Mouse (Mus musculus) Patski (cell line): Measurements from ENCODE around the gene Slc38a1. TPM values are rescaled to one million over a fixed set of nuclear protein-coding genes. Genes with fewer than 3 reads are reported as not detected.

ENCODE experiments used
- ATAC-seq: fragments of 100-300 bp; one replicate; pipeline ENCODE4 v1.8.0; 2021
- CTCF ChIA-PET: fragments of 350-600 bp; sonication (Branson Sonifier 250); formaldehyde crosslinking; loops from one replicate; lab custom pipeline; 2022; ENCODE audit warnings: inconsistent platforms; lab: Charles Lee
- POLR2A ChIA-PET: fragments of 350-600 bp; sonication (Branson Sonifier 250); formaldehyde crosslinking; loops from one replicate; lab custom pipeline; 2022; ENCODE audit warnings: antibody characterized with exemption, inconsistent platforms; lab: Charles Lee
- DNase-seq: peaks from one replicate; pipeline ENCODE4 v3.0.0-alpha.2; 2011; ENCODE audit warnings: low read depth, low spot score
- H3K27me3 ChIP-seq: fragments of 371-371 bp; one replicate; pipeline ENCODE4 v1.5.1; 2021
- CTCF ChIP-seq: fragments of 100-300 bp; IDR thresholded peaks from one replicate; pipeline ENCODE4 v1.5.1; 2021
- in situ Hi-C: fragments of 300-500 bp; cut with MboI; formaldehyde crosslinking; loops from 3 replicates; pipeline ENCODE4 v1.11.1; 2018; ENCODE audit warnings: low pct_unique_long_range_greater_than_20kb, mixed read lengths
- polyA plus RNA-seq: library from polyadenylated mRNA; unstranded; gene quantifications from one replicate; pipeline ENCODE4 v1.2.3, GENCODE M21; 2021

Gene Slc38a1
- 11.3 TPM for polyA plus RNA-seq

DNA sequence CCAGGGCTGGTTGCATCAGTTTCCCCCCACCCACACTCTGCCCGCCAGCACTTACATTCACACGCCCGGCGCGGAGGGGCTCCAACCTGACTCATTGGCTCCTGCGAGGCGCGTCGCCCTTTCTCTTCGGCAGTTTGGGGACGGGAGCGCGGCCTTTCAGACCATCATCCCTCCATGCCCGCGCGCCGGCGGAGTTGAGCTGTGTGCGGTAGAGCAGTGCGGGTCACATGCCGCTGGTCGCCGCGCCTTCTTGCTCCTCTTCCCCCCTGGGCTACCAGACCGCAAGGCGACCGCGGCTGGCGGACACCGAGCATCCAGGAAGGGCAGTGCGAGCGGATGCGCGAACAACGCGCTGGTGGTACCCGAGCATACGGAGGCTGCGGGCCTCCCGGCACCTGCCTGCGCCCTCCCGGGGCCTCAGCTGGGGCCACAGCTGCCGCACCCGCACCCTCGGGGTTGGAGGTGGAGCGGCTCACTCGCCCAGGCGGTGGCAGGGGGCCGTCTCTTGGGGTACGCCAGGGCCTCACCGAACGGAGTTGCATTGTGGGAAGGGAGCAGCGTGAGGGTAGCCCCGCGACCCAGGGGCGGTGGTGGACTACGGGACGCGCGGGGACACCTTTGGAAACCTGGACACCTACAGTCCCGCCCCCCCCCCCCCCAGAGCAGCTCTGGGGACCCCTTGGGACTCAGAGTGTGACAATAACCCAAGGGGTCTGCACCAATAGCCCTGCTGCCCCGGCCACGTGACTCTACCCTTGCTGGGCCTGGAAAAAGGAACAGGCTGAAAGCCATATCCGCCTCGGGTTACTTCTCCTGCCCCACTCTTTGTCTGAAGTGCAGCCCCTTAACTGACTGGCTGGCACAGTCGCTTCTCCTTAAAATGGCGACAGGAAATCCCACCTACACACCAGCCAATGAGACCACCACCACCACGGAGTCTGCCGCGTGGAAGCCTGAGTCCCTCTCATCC is at the start of gene Slc38a1:
Slc38a1 (minus strand) TSS at position 478 of the 970 bp plus-strand sequence.
- TF ChIP-seq CTCF: no peak
- ATAC-seq (peak; percentile 14), DNase-seq (no peak)
- CTCF ChIA-PET: interaction anchor here (1.1 kb wide), 1 partner anchor 9 kb away, joined by 3 read pairs; no protein-coding TSS in a partner anchor
- in situ Hi-C loops: no loop called here
- POLR2A ChIA-PET: interaction anchor here (0.7 kb wide), 1 partner anchor 68 kb away, joined by 3 read pairs; no protein-coding TSS in a partner anchor
- H3K27me3 ChIP-seq: peaks cover 11% of the 10 kb centered on the region

DNA sequence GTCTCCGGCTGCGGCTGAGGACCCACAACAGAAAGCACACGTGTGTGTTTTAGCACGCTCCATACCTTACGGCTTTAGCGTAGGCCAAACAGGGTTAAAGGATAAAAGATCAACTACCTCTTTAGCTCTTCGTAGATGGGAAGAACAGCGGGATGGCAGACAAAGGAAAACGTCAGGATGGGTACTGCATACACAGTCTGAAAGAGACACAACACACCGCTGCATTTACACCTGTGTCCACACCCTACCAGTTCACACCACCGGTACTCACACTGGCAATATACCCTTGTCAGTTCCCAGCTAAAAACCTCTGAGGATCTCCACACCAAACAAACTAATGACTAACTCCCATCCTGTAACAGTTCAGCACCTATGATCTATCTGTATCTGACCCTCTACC is 49.7 kb upstream of the Slc38a1 start:
- ChIA-PET POLR2A (no interaction called here), CTCF (no interaction called here)
- in situ Hi-C loops: no loop called here

GRCm38 (mm10) chr15:96691381-96691780 is 48.7 kb upstream of the Slc38a1 start:
- DNase-seq: no peak
- CTCF ChIA-PET: no interaction called here
- POLR2A ChIA-PET: interaction anchor here (1.5 kb wide), 1 partner anchor 15 kb away, joined by 5 read pairs; no protein-coding TSS in a partner anchor
- in situ Hi-C loops: no loop called here
- no peak for ATAC-seq
- TF ChIP-seq CTCF: no peak
- no peaks in the 10 kb centered on the region for H3K27me3 ChIP-seq

More for the DNA sequence above, 49.7 kb upstream of the Slc38a1 start:
- no peak for TF ChIP-seq CTCF
- no peak for ATAC-seq
- DNase-seq: no peak
- H3K27me3 ChIP-seq: no peaks in the 10 kb centered on the region

GRCm38 (mm10) chr15:96690829-96691228 is 48.1 kb upstream of the Slc38a1 start:
- ChIA-PET CTCF (no interaction called here), POLR2A (interaction anchor here (0.6 to 1.5 kb wide), 2 partner anchors 15 to 258 kb away, joined by 3 to 5 read pairs; no protein-coding TSS in a partner anchor)
- in situ Hi-C loops: no loop called here
- no peak for TF ChIP-seq CTCF
- no peak for DNase-seq
- no peak for ATAC-seq
- no peaks in the 10 kb centered on the region for H3K27me3 ChIP-seq

GRCm38 (mm10) chr15:96689919-96690318 is 47.2 kb upstream of the Slc38a1 start:
- ChIA-PET POLR2A (interaction anchor here (0.6 to 1.5 kb wide), 2 partner anchors 14 to 259 kb away, joined by 3 to 5 read pairs; no protein-coding TSS in a partner anchor), CTCF (interaction anchor here (1.7 kb wide), 1 partner anchor 23 kb away, joined by 3 read pairs; no protein-coding TSS in a partner anchor)
- TF ChIP-seq CTCF: no peak
- in situ Hi-C loops: no loop called here
- DNase-seq (no peak), ATAC-seq (no peak)
- no peaks in the 10 kb centered on the region for H3K27me3 ChIP-seq

GRCm38 (mm10) chr15:96688784-96689318 is 46.1 kb upstream of the Slc38a1 start:
- ChIA-PET CTCF (interaction anchor here (0.6 to 1.7 kb wide), 2 partner anchors 22 to 157 kb away, joined by 3 read pairs; no protein-coding TSS in a partner anchor), POLR2A (no interaction called here)
- in situ Hi-C loops: no loop called here
- TF ChIP-seq CTCF: no peak
- no peak for ATAC-seq
- no peaks in the 10 kb centered on the region for H3K27me3 ChIP-seq
- DNase-seq: no peak

- DNase-seq: no peak
- in situ Hi-C loops: no loop called here
- CTCF ChIA-PET: interaction anchor here (1.4 to 1.7 kb wide), 2 partner anchors 21 to 249 kb away, joined by 3 to 5 read pairs; no protein-coding TSS in a partner anchor
Observed at GRCm38 (mm10) chr15:96688036-96688435, 45.3 kb upstream of the Slc38a1 start.

GRCm38 (mm10) chr15:96687366-96687765 is 44.7 kb upstream of the Slc38a1 start:
- DNase-seq (no peak), ATAC-seq (no peak)
- ChIA-PET CTCF (interaction anchor here (1.4 to 1.6 kb wide), 2 partner anchors 135 to 249 kb away, joined by 4 to 5 read pairs; no protein-coding TSS in a partner anchor), POLR2A (interaction anchor here (2.1 kb wide), 1 partner anchor 10 kb away, joined by 9 read pairs; no protein-coding TSS in a partner anchor)
- no peak for TF ChIP-seq CTCF
- H3K27me3 ChIP-seq: no peaks in the 10 kb centered on the region
- in situ Hi-C loops: no loop called here

More at GRCm38 (mm10) chr15:96688036-96688435, 45.3 kb upstream of the Slc38a1 start:
- H3K27me3 ChIP-seq: no peaks in the 10 kb centered on the region
- no peak for ATAC-seq
- POLR2A ChIA-PET: no interaction called here
- TF ChIP-seq CTCF: no peak

DNA sequence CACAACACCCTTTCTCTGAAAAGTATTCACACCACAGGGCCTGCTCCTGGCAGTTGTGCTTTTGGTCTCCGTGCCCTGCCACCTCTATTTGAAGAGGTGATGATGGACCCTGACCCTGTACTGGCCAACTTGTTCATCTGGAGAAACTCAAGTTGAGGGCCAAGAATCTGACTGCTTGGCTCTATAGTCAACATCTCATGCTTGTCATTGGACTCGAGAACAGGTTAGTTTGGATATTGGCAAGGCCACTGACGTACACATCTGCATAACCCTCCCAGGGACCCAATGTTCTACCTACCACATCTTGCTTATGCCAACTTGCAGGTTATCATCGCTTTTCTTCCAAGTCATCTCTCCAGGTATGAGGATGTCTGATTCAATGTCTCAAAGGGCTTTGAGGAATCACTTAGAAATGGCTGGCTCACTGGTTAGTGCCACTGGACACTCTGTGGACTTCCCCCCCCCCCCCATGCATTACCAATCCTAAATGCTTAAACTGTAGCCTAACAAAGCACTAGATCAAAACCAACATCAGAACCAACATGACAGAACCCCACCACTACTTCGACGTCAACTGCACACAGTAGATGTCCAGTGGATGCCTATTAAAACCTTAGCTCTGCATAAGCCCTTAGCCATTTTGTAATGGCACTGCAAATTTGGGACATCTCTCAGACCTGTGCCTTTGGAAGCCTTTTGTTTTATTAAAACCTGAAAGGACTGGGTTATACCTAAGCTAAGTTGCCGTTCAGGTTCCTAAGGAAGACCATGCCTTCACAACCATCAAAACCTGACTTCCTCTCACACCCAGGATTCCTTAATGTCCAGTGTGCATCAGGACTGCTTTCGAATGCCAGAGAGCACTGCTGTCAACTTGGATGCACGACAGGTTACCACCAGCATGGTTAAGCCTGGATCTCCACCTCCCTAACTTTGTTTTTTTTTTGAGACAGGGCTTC is 43.8 kb upstream of the Slc38a1 start:
- ChIA-PET CTCF (interaction anchor here (1.4 to 1.6 kb wide), 2 partner anchors 134 to 250 kb away, joined by 4 to 5 read pairs; no protein-coding TSS in a partner anchor), POLR2A (interaction anchor here (0.6 to 2.1 kb wide), 3 partner anchors 9 to 24 kb away, joined by 4 to 9 read pairs (median 4); no protein-coding TSS in a partner anchor)
- no peak for TF ChIP-seq CTCF
- H3K27me3 ChIP-seq: no peaks in the 10 kb centered on the region
- DNase-seq (no peak), ATAC-seq (no peak)
- in situ Hi-C loops: no loop called here
